Mouse (Mus musculus): ENCODE results near the gene Actr2. TPM values are rescaled to one million over a fixed set of nuclear protein-coding genes. Genes with fewer than 3 reads are reported as not detected.
"Not testable (repeated sequence)": the region's sequence is repeated elsewhere in the genome, so short reads cannot be mapped to it uniquely, and the experiment has no call there.

Gene Actr2
- polyA plus RNA-seq (2014; fragmentation: Nextera tagmentation; extraction: Ambion mirVana): 74.8 and 75.7 TPM in 2 replicates

- Histone ChIP-seq H3K36me3 (ENCODE audit: control insufficient read depth, insufficient read depth, low read length) (no peaks in the 10 kb centered on the region), H3K4me1 (ENCODE audit: control insufficient read depth, insufficient read depth, low read length) (0 out of 2 replicates have a peak, but pooled peaks cover 8% of the 10 kb centered on the region), H3K27ac (ENCODE audit: low read length) (peak within 1 kb of the TSS; percentile 93), H3K9ac (replicated peaks; ENCODE audit: low read depth, low read length) (peak within 1 kb of the TSS; percentile 69), H3K27me3 (ENCODE audit: control insufficient read depth, insufficient read depth, low read length) (no peaks in the 10 kb centered on the region), H3K9me3 (ENCODE audit: control insufficient read depth, low read depth, low read length) (no peaks in the 10 kb centered on the region), H3K4me3 (ENCODE audit: low read depth, low read length) (peak within 1 kb of the TSS; percentile 84), H3K4me2 (replicated peaks; ENCODE audit: low read depth, low read length) (peak within 1 kb of the TSS; percentile 72)
- ATAC-seq (ENCODE audit: insufficient number of reproducible peaks, insufficient read depth, low FRiP score, low read depth): peak; percentile 99
- under 1% methylated on average over 38 of the region's 57 CpGs for WGBS
Observed at GRCm38 (mm10) chr11:20112741-20113480, at the start of gene Actr2. TSS of gene Actr2 (minus strand) at chr11:20112913.

DNA sequence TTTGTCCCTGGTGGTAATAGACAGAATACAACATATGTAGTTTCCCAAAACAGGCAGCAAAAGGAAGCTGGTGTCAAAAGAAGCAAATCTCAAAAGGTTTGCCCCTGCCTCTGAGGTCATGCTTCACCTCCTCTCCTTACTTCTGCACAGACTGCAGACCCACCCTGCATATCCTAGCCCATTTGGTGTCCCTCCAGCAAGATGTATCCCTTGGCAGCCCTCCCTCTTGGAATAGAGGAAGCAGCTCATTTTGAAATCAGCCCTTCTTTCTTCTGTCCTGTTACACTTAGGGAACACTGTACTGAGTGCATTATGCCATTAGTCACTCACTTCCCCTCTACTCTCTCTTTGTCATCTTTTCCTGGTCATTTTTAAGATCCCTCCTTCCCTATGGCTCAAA lies 46.2 kb upstream of the Actr2 start:
- Histone ChIP-seq H3K27ac (ENCODE audit: low read length) (no peak overlapping the region), H3K36me3 (ENCODE audit: control insufficient read depth, insufficient read depth, low read length) (no peaks in the 10 kb centered on the region), H3K27me3 (ENCODE audit: control insufficient read depth, insufficient read depth, low read length) (no peaks in the 10 kb centered on the region), H3K4me2 (replicated peaks; ENCODE audit: low read depth, low read length) (no peak overlapping the region), H3K9ac (replicated peaks; ENCODE audit: low read depth, low read length) (no peak overlapping the region), H3K4me1 (ENCODE audit: control insufficient read depth, insufficient read depth, low read length) (no peaks in the 10 kb centered on the region), H3K9me3 (ENCODE audit: control insufficient read depth, low read depth, low read length) (no peaks in the 10 kb centered on the region), H3K4me3 (ENCODE audit: low read depth, low read length) (no peak overlapping the region)
- no peak for ATAC-seq (ENCODE audit: insufficient number of reproducible peaks, insufficient read depth, low FRiP score, low read depth)

GRCm38 (mm10) chr11:20153542-20153941 lies 40.8 kb upstream of the Actr2 start:
- not testable (repeated sequence) for H3K27ac ChIP-seq (ENCODE audit: low read length); H3K4me3 ChIP-seq (ENCODE audit: low read depth, low read length); H3K9me3 ChIP-seq (ENCODE audit: control insufficient read depth, low read depth, low read length); H3K36me3 ChIP-seq (ENCODE audit: control insufficient read depth, insufficient read depth, low read length); ATAC-seq (ENCODE audit: insufficient number of reproducible peaks, insufficient read depth, low FRiP score, low read depth); H3K9ac ChIP-seq (replicated peaks; ENCODE audit: low read depth, low read length); H3K4me2 ChIP-seq (replicated peaks; ENCODE audit: low read depth, low read length); H3K4me1 ChIP-seq (ENCODE audit: control insufficient read depth, insufficient read depth, low read length); H3K27me3 ChIP-seq (ENCODE audit: control insufficient read depth, insufficient read depth, low read length)
- WGBS: 90% methylated on average over 5 of the region's 5 CpGs

DNA sequence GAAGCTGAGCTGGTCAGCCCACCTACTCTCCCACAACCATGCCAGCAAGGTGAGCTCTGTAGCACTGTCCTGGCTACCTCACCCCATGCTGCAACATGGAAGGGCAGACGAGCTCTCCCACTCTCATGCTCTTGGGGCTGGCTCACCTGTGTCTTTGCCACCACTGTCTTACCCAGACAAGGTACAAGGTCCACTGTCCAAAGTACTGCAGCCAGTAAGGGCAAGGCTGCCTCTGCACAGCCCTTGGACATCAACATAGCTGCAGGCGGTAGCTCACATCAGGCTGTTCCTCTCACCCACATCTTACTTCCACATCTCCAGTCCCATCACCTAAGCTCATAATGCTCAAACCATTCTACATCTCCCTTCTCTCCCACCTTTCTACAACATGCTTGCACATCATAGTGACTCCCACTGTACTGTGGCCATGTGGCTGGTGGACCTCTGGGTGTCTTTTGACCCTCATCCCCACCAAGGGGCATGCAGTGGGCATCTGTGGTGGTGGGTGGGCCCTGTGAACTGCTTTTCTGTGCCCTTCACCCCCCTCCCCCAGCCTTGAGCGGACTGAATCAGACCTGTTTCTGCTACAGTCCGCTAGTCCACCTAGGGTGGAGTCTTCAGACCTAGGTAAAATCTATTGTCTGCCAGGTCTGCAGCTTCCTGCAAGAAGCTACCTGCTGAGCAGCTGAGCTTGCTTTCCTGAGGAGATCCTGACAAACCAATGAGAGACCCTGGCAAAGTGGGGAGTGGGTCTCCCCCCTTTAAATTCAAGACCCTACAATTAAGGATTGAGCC lies 39.6 kb upstream of the Actr2 start:
- Histone ChIP-seq H3K27ac (ENCODE audit: low read length) (no peak overlapping the region), H3K9ac (replicated peaks; ENCODE audit: low read depth, low read length) (no peak overlapping the region), H3K36me3 (ENCODE audit: control insufficient read depth, insufficient read depth, low read length) (no peaks in the 10 kb centered on the region), H3K4me3 (ENCODE audit: low read depth, low read length) (no peak overlapping the region), H3K27me3 (ENCODE audit: control insufficient read depth, insufficient read depth, low read length) (no peaks in the 10 kb centered on the region), H3K4me1 (ENCODE audit: control insufficient read depth, insufficient read depth, low read length) (no peaks in the 10 kb centered on the region), H3K9me3 (ENCODE audit: control insufficient read depth, low read depth, low read length) (no peaks in the 10 kb centered on the region), H3K4me2 (replicated peaks; ENCODE audit: low read depth, low read length) (no peak overlapping the region)
- WGBS: 79% methylated on average over 4 of the region's 4 CpGs
- ATAC-seq (ENCODE audit: insufficient number of reproducible peaks, insufficient read depth, low FRiP score, low read depth): no peak

GRCm38 (mm10) chr11:20151290-20151689 lies 38.6 kb upstream of the Actr2 start:
- no peaks in the 10 kb centered on the region for H3K36me3 ChIP-seq (ENCODE audit: control insufficient read depth, insufficient read depth, low read length)
- no peaks in the 10 kb centered on the region for H3K4me1 ChIP-seq (ENCODE audit: control insufficient read depth, insufficient read depth, low read length)
- ATAC-seq (ENCODE audit: insufficient number of reproducible peaks, insufficient read depth, low FRiP score, low read depth): no peak
- no peaks in the 10 kb centered on the region for H3K27me3 ChIP-seq (ENCODE audit: control insufficient read depth, insufficient read depth, low read length)
- H3K4me2 ChIP-seq (replicated peaks; ENCODE audit: low read depth, low read length): no peak overlapping the region
- WGBS: 82% methylated on average over 5 of the region's 5 CpGs
- no peak overlapping the region for H3K9ac ChIP-seq (replicated peaks; ENCODE audit: low read depth, low read length)
- no peaks in the 10 kb centered on the region for H3K9me3 ChIP-seq (ENCODE audit: control insufficient read depth, low read depth, low read length)
- H3K4me3 ChIP-seq (ENCODE audit: low read depth, low read length): no peak overlapping the region
- no peak overlapping the region for H3K27ac ChIP-seq (ENCODE audit: low read length)

GRCm38 (mm10) chr11:20149936-20150335 lies 37.2 kb upstream of the Actr2 start:
- Histone ChIP-seq H3K27me3 (ENCODE audit: control insufficient read depth, insufficient read depth, low read length) (no peaks in the 10 kb centered on the region), H3K36me3 (ENCODE audit: control insufficient read depth, insufficient read depth, low read length) (no peaks in the 10 kb centered on the region), H3K4me3 (ENCODE audit: low read depth, low read length) (no peak overlapping the region), H3K4me1 (ENCODE audit: control insufficient read depth, insufficient read depth, low read length) (no peaks in the 10 kb centered on the region), H3K9ac (replicated peaks; ENCODE audit: low read depth, low read length) (no peak overlapping the region), H3K4me2 (replicated peaks; ENCODE audit: low read depth, low read length) (no peak overlapping the region), H3K9me3 (ENCODE audit: control insufficient read depth, low read depth, low read length) (no peaks in the 10 kb centered on the region), H3K27ac (ENCODE audit: low read length) (no peak overlapping the region)
- no peak for ATAC-seq (ENCODE audit: insufficient number of reproducible peaks, insufficient read depth, low FRiP score, low read depth)
- WGBS: 94% methylated on average over 3 of the region's 3 CpGs

DNA sequence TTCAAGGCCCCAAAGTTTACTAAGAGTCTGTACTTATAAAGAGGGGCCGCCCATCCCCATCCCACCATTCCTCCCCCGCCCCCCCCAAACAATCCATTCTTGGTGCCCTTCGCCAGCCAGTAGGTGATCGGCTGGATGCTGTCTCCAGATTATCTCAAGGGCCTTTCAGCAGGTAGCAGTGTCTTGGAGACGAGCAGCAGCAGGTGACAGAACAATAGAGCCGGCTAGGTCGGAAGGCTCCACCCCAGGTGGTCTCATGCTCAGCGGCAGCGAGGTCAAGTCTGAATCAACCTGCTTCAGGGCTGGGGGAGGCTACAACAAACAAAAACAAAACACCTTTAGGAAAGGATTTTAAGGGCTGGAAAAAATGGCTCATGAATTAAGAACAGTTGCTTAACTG lies 32.7 kb upstream of the Actr2 start:
- ATAC-seq (ENCODE audit: insufficient number of reproducible peaks, insufficient read depth, low FRiP score, low read depth): no peak
- Histone ChIP-seq H3K9me3 (ENCODE audit: control insufficient read depth, low read depth, low read length) (no peaks in the 10 kb centered on the region), H3K27me3 (ENCODE audit: control insufficient read depth, insufficient read depth, low read length) (no peaks in the 10 kb centered on the region), H3K27ac (ENCODE audit: low read length) (no peak overlapping the region), H3K4me1 (ENCODE audit: control insufficient read depth, insufficient read depth, low read length) (no peaks in the 10 kb centered on the region), H3K36me3 (ENCODE audit: control insufficient read depth, insufficient read depth, low read length) (no peaks in the 10 kb centered on the region), H3K4me2 (replicated peaks; ENCODE audit: low read depth, low read length) (no peak overlapping the region), H3K9ac (replicated peaks; ENCODE audit: low read depth, low read length) (no peak overlapping the region), H3K4me3 (ENCODE audit: low read depth, low read length) (no peak overlapping the region)
- WGBS: 43% methylated on average over 9 of the region's 9 CpGs

DNA sequence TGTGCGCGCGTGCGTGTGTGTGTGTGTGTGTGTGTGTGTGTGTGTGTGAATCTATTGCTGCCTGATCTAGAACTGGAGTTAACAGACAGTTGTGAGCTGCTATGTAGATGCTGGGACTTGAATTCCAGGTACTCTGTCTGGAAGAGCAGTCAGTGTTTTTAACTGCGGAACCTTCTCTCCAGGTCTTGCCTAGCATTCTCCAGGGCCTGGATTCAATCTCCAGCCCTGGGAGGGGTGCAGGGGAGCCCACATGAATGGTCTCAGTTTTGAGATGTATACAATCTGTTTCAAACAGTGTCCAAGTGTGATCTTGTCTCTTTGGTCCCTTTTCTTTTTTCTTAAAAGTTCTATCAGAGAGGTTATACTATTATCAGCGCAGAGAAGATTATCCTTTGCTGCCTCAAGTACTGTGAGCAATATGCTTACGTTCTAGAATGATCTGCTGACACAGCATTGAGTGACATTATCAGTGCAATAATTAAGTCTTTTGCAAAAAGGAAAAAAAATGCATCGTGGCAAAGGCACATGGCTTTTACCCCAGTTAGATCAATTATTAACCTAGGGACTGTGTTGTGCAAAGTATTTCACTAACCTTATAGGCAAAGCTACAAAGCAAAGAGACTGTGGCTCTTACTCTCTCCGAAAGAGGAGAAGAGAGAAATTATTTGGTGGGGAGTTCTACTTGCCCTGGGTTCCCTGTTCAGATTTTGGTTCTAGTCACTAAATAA lies 32.0 kb upstream of the Actr2 start:
- Histone ChIP-seq H3K36me3 (ENCODE audit: control insufficient read depth, insufficient read depth, low read length) (no peaks in the 10 kb centered on the region), H3K4me1 (ENCODE audit: control insufficient read depth, insufficient read depth, low read length) (no peaks in the 10 kb centered on the region), H3K27ac (ENCODE audit: low read length) (no peak overlapping the region), H3K27me3 (ENCODE audit: control insufficient read depth, insufficient read depth, low read length) (no peaks in the 10 kb centered on the region), H3K4me2 (replicated peaks; ENCODE audit: low read depth, low read length) (no peak overlapping the region), H3K4me3 (ENCODE audit: low read depth, low read length) (no peak overlapping the region), H3K9ac (replicated peaks; ENCODE audit: low read depth, low read length) (no peak overlapping the region), H3K9me3 (ENCODE audit: control insufficient read depth, low read depth, low read length) (no peaks in the 10 kb centered on the region)
- no peak for ATAC-seq (ENCODE audit: insufficient number of reproducible peaks, insufficient read depth, low FRiP score, low read depth)
- 81% methylated on average over 9 of the region's 9 CpGs for WGBS

Data from stomach, embryonic 14.5 days (tissue).